Mouse (Mus musculus) heart, adult 2 months (tissue): ENCODE results near the gene Fuk.

Experiments
- CTCF ChIP-seq: fragments of 200-600 bp; IDR thresholded peaks from 2 replicates; pipeline ENCODE4 v1.8.1; 2022; ENCODE audit warnings: antibody characterized with exemption, mild to moderate bottlenecking, moderate library complexity
- EP300 ChIP-seq: fragments of 200-500 bp; IDR thresholded peaks from 2 replicates; pipeline ENCODE4 v1.6.1; 2011; ENCODE audit warnings: low read depth, low read length, control low read depth; ENCODE audit not compliant: insufficient read depth
- POLR2A ChIP-seq: fragments of 200-500 bp; IDR thresholded peaks from 2 replicates; pipeline ENCODE4 v1.6.1; 2011; ENCODE audit warnings: mild to moderate bottlenecking, low read depth, low read length, control low read depth; ENCODE audit not compliant: insufficient read depth

DNA sequence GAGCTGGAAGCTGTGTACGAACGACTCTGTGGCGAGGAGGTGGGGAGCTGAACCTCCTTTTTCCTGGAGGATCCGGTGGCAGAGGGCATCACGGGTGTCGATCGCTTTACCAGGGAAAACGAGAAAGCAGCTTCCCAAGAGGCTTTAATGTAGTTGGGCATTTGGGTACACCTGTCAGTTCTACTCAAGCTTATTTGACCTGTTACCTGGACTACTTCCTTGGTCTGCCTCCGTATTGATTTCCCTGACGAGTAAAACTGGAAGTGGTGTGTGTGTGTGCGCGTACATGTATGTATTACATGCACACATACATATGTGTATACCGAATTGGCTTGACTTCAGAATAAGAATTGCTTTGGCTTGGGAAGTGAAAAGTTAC, 55.1 kb downstream of the Fuk start:
- no peak for TF ChIP-seq EP300
- TF ChIP-seq POLR2A: no peak
- no peak for TF ChIP-seq CTCF
